Comparison of ENCODE assay signal across 8 mouse cellular contexts in genomic region chr10:81497401-81498270, GRCm38 (mm10). TPM values are rescaled to one million over a fixed set of nuclear protein-coding genes. Genes with fewer than 3 reads are reported as not detected.
DNase-seq lines count a peak whose midpoint lies in the region; ATAC-seq and TF ChIP-seq lines count a peak whose summit lies in the region.

No protein-coding gene starts in this region.

- no peaks in the 10 kb centered on the region for H3K27me3 ChIP-seq in erythroblast, embryonic 14.5 days (ENCODE audit: control insufficient read depth)
- no peaks in the 10 kb centered on the region for H3K27me3 ChIP-seq in thymus, adult 2 months (ENCODE audit: control insufficient read depth, insufficient read depth, low read length)
- H3K27me3 ChIP-seq in liver, embryonic 13.5 days, result no peaks in the 10 kb centered on the region
- no peaks in the 10 kb centered on the region for H3K27me3 ChIP-seq in neural tube, embryonic 14.5 days (ENCODE audit: control insufficient read depth, insufficient read depth, low read length)

- H3K9ac ChIP-seq in liver, embryonic 13.5 days, result peak overlapping the region; percentile 68
- no peak overlapping the region for H3K9ac ChIP-seq in neural tube, embryonic 14.5 days (replicated peaks; ENCODE audit: low read depth, low read length)

- no peak for TF ChIP-seq CTCF in thymus, adult 2 months (IDR thresholded peaks at IDR 0.05; ENCODE audit: borderline replicate concordance, control insufficient read depth, extremely low read depth, insufficient read depth, low read length, poor library complexity)

- H3K4me3 ChIP-seq in erythroblast, embryonic 14.5 days (replicated peaks), result peak overlapping the region; percentile 89
- H3K4me3 ChIP-seq in thymus, adult 2 months (ENCODE audit: control insufficient read depth, insufficient read depth, low read length), result peak overlapping the region; percentile 69
- peak overlapping the region; percentile 88 for H3K4me3 ChIP-seq in liver, embryonic 13.5 days (replicated peaks)
- peak overlapping the region; percentile 72; the same call in 1 of the 2 replicates for H3K4me3 ChIP-seq in neural tube, embryonic 14.5 days (ENCODE audit: low read depth, low read length)

- no peaks in the 10 kb centered on the region for H3K9me3 ChIP-seq in erythroblast, embryonic 14.5 days (ENCODE audit: control insufficient read depth, low read length)
- no peaks in the 10 kb centered on the region for H3K9me3 ChIP-seq in liver, embryonic 13.5 days (replicated peaks)
- no peaks in the 10 kb centered on the region for H3K9me3 ChIP-seq in neural tube, embryonic 14.5 days (ENCODE audit: control insufficient read depth, low read length)

- H3K4me2 ChIP-seq in liver, embryonic 13.5 days, result peak overlapping the region; percentile 67
- peak overlapping the region; percentile 55 for H3K4me2 ChIP-seq in neural tube, embryonic 14.5 days (ENCODE audit: low read depth, low read length)

- H3K36me3 ChIP-seq in erythroblast, embryonic 14.5 days (ENCODE audit: control insufficient read depth), result peaks cover 22% of the 10 kb centered on the region
- H3K36me3 ChIP-seq in thymus, adult 2 months (ENCODE audit: control insufficient read depth, insufficient read depth, low read length), result no peaks in the 10 kb centered on the region
- peaks cover 16% of the 10 kb centered on the region for H3K36me3 ChIP-seq in liver, embryonic 13.5 days
- 0 out of 2 replicates have a peak, but pooled peaks cover 5% of the 10 kb centered on the region for H3K36me3 ChIP-seq in neural tube, embryonic 14.5 days (ENCODE audit: control insufficient read depth, insufficient read depth, low read length)

- DNase-seq in thymus, adult 2 months, result peak; percentile 44
- no peak for DNase-seq in thymus, adult 18-20 months
- DNase-seq in liver, embryonic 13.5 days, result peak; percentile 60
- no peak for DNase-seq in urinary bladder, postnatal 14 days (ENCODE audit: low spot score)
- no peak for DNase-seq in testis, postnatal 14 days (ENCODE audit: low spot score)

- 8% methylated on average over 17 of the region's 17 CpGs for WGBS in thymus, adult 2 months
- 32% methylated on average over 17 of the region's 17 CpGs for WGBS in liver, embryonic 13.5 days (ENCODE audit: insufficient replicate concordance)
- 87% methylated on average over 17 of the region's 17 CpGs for whole genome bisulfite sequencing in neural tube, embryonic 14.5 days

- no peak for TF ChIP-seq POLR2A in thymus, adult 2 months (IDR thresholded peaks at IDR 0.05; ENCODE audit: control insufficient read depth, extremely low read depth, insufficient read depth, low read length, poor library complexity)

- peak overlapping the region; percentile 81 for H3K27ac ChIP-seq in thymus, adult 2 months (ENCODE audit: control insufficient read depth, insufficient read depth, low read length)
- peak overlapping the region; percentile 73 for H3K27ac ChIP-seq in liver, embryonic 13.5 days
- H3K27ac ChIP-seq in neural tube, embryonic 14.5 days (ENCODE audit: low read depth, low read length), result no peak overlapping the region

- peaks cover 69% of the 10 kb centered on the region for H3K4me1 ChIP-seq in erythroblast, embryonic 14.5 days (ENCODE audit: control insufficient read depth)
- H3K4me1 ChIP-seq in thymus, adult 2 months (replicated peaks; ENCODE audit: control insufficient read depth, insufficient read depth, low read length), result peaks cover 31% of the 10 kb centered on the region
- H3K4me1 ChIP-seq in liver, embryonic 13.5 days (replicated peaks), result peaks cover 67% of the 10 kb centered on the region
- peaks cover 19% of the 10 kb centered on the region for H3K4me1 ChIP-seq in neural tube, embryonic 14.5 days (ENCODE audit: control insufficient read depth, insufficient read depth, low read length)

- ATAC-seq in erythroblast, adult 5-6 weeks (replicated peaks; ENCODE audit: low FRiP score, poor library complexity, severe bottlenecking), result no peak
- ATAC-seq in liver, embryonic 13.5 days (ENCODE audit: low read depth), result 0 out of 2 replicates have a peak, but pooled peaks have one; percentile 4
- ATAC-seq in neural tube, embryonic 14.5 days (ENCODE audit: low read depth), result no peak

RNA-seq across cellular contexts. Expression of gene Ncln, which starts 1.4 kb away (rescaled TPM):
- 6.2 and 7.9 TPM in 2 replicates for polyA plus RNA-seq in erythroblast, embryonic 14.5 days (2012)
- 8.1 and 46.4 TPM in 2 replicates for total RNA-seq in erythroblast, adult 5-6 weeks (2015; ENCODE audit: low replicate concordance)
- 10.8 and 12.8 TPM in 2 replicates for total RNA-seq in erythroblast, adult 5-6 weeks (2017; ENCODE audit: low replicate concordance)
- polyA plus RNA-seq in thymus, adult 2 months (2012; rRNA removed), result 332 and 337 TPM in 2 replicates
- 41.5 TPM in 2 replicates for polyA plus RNA-seq in liver, embryonic 13.5 days (2015; fragmentation: Nextera tagmentation; extraction: Ambion mirVana)
- polyA plus RNA-seq in neural tube, embryonic 14.5 days (2014; fragmentation: Nextera tagmentation; extraction: Ambion mirVana), result 62.6 and 62.7 TPM in 2 replicates

RNA-seq across cellular contexts. Expression of gene S1pr4, which starts 2.3 kb away (rescaled TPM):
- 0.04 and 0.05 TPM in 2 replicates for polyA plus RNA-seq in erythroblast, embryonic 14.5 days (2012)
- total RNA-seq in erythroblast, adult 5-6 weeks (2015; ENCODE audit: low replicate concordance), result 2.9 and 4.6 TPM in 2 replicates
- total RNA-seq in erythroblast, adult 5-6 weeks (2017; ENCODE audit: low replicate concordance), result 2.1 and 6.0 TPM in 2 replicates
- 84.3 and 87.2 TPM in 2 replicates for polyA plus RNA-seq in thymus, adult 2 months (2012; rRNA removed)
- 2.3 and 2.4 TPM in 2 replicates for polyA plus RNA-seq in liver, embryonic 13.5 days (2015; fragmentation: Nextera tagmentation; extraction: Ambion mirVana)
- 0.29 and 0.79 TPM in 2 replicates for polyA plus RNA-seq in neural tube, embryonic 14.5 days (2014; fragmentation: Nextera tagmentation; extraction: Ambion mirVana)

RNA-seq across cellular contexts. Expression of gene Celf5, which starts 15.1 kb away (rescaled TPM):
- polyA plus RNA-seq in erythroblast, embryonic 14.5 days (2012), result not detected in 2 replicates
- total RNA-seq in erythroblast, adult 5-6 weeks (2015; ENCODE audit: low replicate concordance), result not detected in 2 replicates
- total RNA-seq in erythroblast, adult 5-6 weeks (2017; ENCODE audit: low replicate concordance), result 0.68 TPM in 1 of 2 replicates, not detected in the other
- 4.3 and 5.1 TPM in 2 replicates for polyA plus RNA-seq in thymus, adult 2 months (2012; rRNA removed)
- polyA plus RNA-seq in liver, embryonic 13.5 days (2015; fragmentation: Nextera tagmentation; extraction: Ambion mirVana), result 0.13 and 0.15 TPM in 2 replicates
- 50.6 and 64.4 TPM in 2 replicates for polyA plus RNA-seq in neural tube, embryonic 14.5 days (2014; fragmentation: Nextera tagmentation; extraction: Ambion mirVana)

RNA-seq across cellular contexts. Expression of gene Gna15, which starts 26.4 kb away (rescaled TPM):
- 0.14 and 0.24 TPM in 2 replicates for polyA plus RNA-seq in erythroblast, embryonic 14.5 days (2012)
- 2.1 and 12.1 TPM in 2 replicates for total RNA-seq in erythroblast, adult 5-6 weeks (2015; ENCODE audit: low replicate concordance)
- 6.3 and 14.8 TPM in 2 replicates for total RNA-seq in erythroblast, adult 5-6 weeks (2017; ENCODE audit: low replicate concordance)
- polyA plus RNA-seq in thymus, adult 2 months (2012; rRNA removed), result 9.5 and 10.6 TPM in 2 replicates
- polyA plus RNA-seq in liver, embryonic 13.5 days (2015; fragmentation: Nextera tagmentation; extraction: Ambion mirVana), result 7.2 and 7.5 TPM in 2 replicates
- polyA plus RNA-seq in neural tube, embryonic 14.5 days (2014; fragmentation: Nextera tagmentation; extraction: Ambion mirVana), result 0.40 and 1.9 TPM in 2 replicates

RNA-seq across cellular contexts. Expression of gene Nfic, which starts 42.2 kb away (rescaled TPM):
- polyA plus RNA-seq in erythroblast, embryonic 14.5 days (2012), result 0.55 and 0.94 TPM in 2 replicates
- 13.4 and 23.8 TPM in 2 replicates for total RNA-seq in erythroblast, adult 5-6 weeks (2015; ENCODE audit: low replicate concordance)
- total RNA-seq in erythroblast, adult 5-6 weeks (2017; ENCODE audit: low replicate concordance), result 0.84 and 8.2 TPM in 2 replicates
- polyA plus RNA-seq in thymus, adult 2 months (2012; rRNA removed), result 26.3 and 26.7 TPM in 2 replicates
- 9.8 and 9.9 TPM in 2 replicates for polyA plus RNA-seq in liver, embryonic 13.5 days (2015; fragmentation: Nextera tagmentation; extraction: Ambion mirVana)
- polyA plus RNA-seq in neural tube, embryonic 14.5 days (2014; fragmentation: Nextera tagmentation; extraction: Ambion mirVana), result 21.9 and 25.0 TPM in 2 replicates

Comparison
In these comparisons a context has a peak if more than half of its experiments do, and no peak if none do; other contexts are left out.
1. DNase-seq: peak in thymus, adult 2 months (single experiment) and liver, embryonic 13.5 days (single experiment); none in thymus, adult 18-20 months (0 of 2), urinary bladder, postnatal 14 days (single experiment) and testis, postnatal 14 days (single experiment).
2. RNA of gene S1pr4, which starts 2.3 kb away (polyA plus RNA-seq): 84.3 to 87.2 TPM in thymus, adult 2 months; 2.3 to 2.4 TPM in liver, embryonic 13.5 days, 0.29 to 0.79 TPM in neural tube, embryonic 14.5 days and 0.04 to 0.05 TPM in erythroblast, embryonic 14.5 days; every median in the first group is over 10 times any median in the second.
3. Peak in every context shown above with its lines, with median percentiles within 50 percentile points of each other: H3K4me3 ChIP-seq.